Mouse (Mus musculus) retina, embryonic 14.5 days (tissue): Measurements from ENCODE around the gene Cbr3.

Experiments used
- DNase-seq: peaks from one replicate; pipeline ENCODE4 v3.0.0-alpha.2; 2015; ENCODE audit warnings: low spot score

The Cbr3 gene

DNA sequence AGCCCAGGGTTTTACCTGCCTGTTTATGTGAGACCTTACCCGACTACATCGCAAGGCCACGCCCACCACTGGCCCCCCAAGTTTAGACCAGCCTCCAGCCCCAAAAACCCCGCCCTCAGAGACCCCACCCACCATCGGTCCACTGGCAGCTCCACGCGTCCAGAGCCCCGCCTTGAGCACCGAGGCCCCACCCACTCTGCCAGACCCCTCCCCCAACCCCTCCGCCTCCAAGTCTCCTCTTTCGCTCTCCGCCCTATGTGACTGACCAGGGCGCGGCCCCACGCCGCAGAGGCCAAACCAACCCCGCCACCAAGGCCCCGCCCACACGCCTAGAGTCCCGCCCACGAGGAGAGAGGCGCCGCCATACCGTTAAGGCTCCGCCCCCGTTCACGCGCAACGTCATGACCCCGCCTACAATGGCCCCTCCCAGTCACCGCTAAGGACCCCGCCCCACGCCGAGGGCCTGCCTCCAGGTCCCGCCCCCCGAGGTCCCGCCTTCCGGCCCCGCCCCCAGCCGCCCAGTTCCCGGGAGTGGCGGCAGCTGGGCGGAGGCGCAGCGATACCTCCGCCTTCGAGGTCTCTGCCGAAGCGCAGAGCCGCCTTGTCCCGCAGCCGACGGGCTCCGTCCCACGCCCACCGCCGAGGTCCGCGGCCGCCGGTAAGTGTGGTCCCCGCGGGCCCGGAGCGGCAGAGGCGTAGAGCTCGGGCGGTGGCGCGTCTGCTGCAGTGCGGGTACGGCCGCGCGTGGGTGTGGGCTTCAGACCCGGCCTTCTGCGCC is 28.6 kb downstream of the Cbr3 start, which contains the start of gene Dop1b:
Dop1b (plus strand) TSS at position 494 of the 778 bp plus-strand sequence.
- DNase-seq: peak; percentile 100

DNA sequence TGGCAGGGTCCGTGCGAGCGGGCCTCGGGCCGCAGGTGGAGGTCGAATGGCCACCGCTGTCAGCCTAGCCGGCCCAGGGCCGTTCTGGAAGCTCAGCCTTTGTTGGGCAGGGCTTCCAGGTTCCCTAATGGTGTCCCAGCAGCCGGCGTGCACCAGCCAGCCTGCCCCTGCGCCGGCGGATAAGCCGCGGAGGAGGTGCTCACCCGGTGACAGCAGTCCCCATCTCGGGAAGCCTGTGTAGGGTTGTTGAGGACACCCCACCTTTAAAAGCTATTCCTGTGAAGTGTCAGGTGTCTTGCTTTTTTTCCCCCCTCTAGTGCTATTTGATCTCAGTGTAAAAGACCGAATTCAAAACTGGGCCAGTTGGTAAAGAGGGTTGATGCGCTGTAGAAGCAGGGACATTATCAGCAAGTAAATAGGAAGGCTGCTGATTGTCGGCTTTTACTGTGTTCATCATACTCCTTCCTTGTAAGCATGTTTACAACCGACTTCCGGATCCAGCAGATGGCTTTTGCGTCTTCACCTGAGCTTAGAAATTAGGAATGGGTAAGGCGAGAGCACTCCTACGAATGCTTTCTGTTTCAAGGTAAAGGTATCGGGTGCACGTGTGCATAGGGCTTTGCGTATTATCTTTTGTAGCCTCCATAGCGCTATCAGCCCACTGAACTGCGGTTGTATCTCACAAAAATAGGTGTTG is 29.3 kb downstream of the Cbr3 start:
- DNase-seq: no peak

DNA sequence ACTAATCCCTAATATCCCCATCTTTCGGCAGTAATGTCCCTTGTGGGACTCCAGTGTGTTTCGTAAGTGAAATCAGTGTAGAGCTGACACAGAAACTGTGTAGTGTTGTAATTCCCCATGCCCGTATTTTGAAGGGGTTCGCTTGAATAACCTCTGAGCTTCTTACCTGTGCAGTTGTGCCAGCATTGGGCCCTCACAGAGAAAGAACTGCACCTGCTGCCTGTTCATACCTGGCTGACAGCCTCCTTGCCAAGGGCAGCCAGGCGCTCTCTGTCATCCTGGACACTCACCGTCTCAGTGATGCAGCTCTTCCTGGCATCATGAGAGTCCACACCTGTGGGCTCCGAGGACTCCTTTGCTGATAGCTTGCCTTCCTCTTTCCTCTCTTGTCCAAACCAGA is 30.0 kb downstream of the Cbr3 start:
- DNase-seq: no peak

DNA sequence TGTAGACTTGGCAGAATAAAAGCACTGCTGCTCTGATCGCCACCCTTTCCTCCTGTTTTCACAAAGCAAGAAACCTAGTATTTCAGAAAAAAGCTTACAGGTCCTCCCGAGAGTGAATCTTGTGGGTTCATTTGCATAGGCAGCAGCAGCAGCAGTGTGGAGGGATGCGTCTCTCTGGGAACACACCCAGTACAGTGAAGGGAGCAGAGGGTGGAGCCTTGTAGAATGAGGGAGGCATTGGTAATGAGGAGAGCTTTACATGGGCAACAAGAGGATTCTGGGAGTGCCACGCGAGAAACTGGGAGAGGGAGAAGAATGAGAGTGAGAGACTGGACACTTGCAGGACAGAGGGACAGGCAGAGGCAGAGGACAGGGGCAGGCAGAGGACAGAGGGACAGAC is 31.4 kb downstream of the Cbr3 start:
- DNase-seq: no peak

DNA sequence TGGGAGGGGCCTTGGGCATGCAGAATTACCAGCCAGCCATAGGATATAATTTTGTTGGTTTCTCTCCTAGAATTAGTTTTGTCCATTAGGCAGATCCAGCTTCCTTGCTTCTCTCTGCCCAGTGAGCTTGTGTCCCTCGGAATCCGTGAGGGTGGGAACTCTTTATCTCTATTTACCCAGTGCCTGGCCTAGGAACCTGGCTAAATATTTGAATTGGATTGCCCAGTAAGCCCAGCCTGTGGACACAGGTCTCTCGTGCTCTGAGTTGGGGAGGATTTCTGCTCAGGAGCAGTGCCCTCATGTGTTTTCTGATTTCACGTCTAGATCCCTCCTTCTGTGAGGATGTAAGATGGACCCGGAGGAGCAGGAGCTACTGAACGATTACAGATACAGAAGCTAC is 32.8 kb downstream of the Cbr3 start:
- no peak for DNase-seq

DNA sequence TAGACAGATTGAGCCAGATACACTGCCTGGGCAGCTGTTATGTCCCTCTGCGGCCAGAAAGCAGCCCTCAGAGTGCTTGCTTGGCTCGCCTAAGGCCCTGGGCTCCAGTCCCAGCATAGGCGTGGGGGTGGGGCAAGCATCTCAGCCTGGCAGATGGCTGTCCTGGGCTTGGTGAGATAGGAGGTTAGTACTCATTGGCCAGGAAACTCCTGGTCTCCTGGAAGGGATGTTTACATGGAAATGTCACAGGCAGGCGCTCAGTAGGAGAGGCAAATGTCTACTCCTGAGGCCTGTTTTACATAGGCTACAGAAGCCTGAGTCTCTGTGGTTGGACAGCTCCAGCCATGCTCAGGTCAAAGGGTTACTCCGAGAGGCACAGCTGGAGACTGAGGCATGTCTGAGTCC is 34.3 kb downstream of the Cbr3 start:
- DNase-seq: peak; percentile 66

DNA sequence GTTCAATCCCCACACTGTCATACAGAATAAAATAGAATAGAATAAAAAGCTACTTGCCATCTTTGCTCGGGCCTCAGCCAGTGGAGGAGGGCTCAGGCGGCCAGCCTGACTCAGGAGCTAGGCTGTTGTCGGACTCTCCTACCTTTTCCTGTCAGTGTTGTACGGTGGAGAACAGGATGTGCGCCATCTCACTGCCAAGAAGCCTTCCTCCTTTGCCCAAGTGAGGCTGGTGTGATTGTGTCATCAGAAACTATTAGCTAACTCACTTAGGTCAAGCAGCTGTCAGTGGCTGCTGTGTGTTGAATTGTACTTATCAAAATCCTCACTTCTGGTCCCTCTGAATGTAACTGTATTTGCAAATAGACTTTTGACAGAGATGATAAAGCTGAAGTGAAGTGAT is 38.8 kb downstream of the Cbr3 start:
- DNase-seq: no peak

DNA sequence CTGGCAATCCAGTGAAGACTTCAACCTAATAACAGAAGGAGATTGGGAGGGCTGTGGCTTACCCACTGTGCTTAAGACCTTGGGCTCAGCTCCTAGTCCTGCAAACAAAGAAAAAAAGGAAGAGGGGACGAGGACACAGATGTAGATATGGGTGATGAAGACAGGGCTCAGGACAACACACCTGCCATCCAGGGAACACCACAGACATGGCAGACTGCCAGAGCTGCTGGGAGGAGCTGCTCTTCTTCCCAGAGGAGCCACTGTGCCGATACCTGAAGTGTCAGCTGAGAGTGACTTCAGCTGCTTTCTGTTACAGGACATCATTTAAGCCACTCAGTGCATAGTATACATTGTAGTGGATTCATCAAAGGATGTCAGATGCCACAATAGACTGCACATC is 39.5 kb downstream of the Cbr3 start:
- no peak for DNase-seq

DNA sequence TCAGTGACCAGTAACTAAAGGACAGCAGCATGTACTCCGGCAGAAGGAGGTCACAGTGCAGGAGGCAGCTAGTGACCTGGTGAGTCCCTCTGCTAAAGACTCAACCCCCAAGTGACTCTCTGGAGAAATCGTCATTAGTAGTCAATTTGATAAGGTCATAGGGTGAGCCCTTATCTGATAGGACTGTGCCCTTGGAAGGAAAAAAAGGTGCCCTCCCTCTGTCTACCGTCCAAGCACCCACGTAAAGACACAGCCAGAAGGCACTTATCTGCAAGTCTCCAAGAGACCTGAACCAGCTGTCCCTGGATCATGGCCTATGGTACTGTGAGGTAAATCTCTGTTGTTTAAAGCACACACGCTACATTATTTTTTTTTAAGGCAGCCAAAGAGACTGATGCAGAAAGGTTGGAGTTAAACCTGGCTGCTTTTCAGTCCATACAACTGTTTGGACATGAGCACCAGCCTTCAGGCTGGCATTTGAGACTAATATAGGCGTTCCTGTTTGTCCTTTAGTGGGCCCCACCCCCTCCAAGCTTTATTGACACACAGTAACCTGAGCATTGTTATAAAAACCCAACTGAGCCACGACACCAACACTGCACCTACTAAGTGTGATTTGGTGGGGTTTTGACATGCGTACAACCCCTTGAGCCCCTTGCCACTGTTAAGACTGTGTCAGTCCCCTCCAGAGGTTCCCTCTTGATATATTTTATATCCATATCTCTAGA is 42.6 kb downstream of the Cbr3 start:
- DNase-seq: no peak

DNA sequence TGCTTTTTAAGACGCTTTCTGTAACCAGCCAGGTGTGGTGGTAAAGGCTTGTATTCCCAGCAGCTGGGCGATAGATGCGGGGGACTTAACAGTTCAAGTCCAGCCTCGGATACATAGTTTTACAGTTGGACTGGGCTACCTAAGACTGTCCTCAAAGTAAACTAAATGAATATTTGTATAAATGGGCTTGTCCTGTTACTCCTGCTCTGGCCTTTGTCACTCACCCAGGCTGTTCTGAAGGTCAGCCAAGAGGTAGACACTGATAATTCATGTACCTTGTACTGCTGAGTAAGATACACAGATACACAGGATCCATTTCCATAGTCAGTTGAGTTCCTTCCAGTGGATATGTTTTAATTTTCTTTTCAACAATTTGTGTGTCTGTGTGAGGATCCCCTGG is 43.2 kb downstream of the Cbr3 start:
- DNase-seq: no peak

DNA sequence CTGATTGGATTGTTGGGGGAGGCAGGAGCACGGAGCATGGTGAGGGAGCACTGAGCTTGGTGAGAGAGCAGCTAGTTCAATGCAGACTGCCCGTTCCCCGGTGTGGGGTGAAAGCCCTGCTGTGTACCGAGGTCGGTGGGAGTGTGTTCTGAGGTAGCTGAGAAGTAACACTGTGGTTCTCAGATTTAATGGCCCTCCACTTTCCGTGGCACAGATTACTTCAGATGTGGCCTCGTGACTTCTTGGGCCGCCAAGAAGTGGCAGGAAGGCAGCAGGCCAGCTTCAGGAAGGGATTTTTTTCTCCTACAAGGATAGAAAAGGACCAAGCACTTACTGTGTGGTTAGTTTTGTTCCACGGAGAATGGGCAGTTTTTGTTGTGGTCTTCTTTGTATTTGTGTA is 45.7 kb downstream of the Cbr3 start:
- DNase-seq: no peak

DNA sequence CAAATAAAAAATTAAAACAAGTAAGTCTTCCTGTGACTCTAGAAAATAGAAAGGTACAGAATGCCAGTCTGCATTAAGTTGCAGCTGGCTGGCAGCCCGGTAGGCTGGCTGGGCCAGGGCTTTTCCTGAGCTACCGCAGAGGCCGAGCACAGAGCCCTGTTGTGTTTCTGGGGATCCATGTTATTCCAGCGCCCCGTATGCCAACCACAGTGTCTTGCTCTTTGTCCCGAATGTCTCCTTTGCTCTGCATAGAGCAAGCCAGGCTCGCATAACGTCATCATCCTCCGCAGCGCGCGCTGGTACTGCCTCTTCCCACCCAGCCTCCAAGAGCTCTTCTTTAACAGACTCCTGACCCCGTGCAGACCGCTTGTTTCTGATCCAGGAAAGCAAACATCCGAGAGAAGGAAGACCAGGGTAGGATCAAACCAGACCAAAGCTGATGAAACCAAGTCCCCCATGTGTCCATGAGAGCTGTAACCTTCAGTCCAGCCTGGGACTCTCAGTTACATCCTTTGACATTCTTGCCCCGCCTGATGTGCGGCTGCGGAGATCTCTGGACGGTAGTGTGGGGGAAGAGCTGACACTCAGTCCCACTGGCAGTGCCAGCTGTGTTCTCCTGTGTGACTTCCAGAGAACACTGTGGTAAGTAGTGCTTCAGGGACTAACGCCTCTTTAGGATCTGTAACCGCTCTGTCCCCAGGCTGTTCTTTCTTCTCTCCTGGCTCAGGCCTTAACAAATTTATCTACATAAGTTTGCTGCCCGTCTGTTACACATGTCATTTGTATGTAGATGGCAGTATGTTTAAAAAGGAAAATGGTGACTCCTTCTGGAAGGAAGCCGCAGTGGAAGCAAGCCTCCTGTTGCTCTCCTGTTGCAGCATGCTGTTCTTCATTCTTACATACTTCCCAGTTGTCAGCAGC is 47.0 kb downstream of the Cbr3 start:
- DNase-seq: no peak

DNA sequence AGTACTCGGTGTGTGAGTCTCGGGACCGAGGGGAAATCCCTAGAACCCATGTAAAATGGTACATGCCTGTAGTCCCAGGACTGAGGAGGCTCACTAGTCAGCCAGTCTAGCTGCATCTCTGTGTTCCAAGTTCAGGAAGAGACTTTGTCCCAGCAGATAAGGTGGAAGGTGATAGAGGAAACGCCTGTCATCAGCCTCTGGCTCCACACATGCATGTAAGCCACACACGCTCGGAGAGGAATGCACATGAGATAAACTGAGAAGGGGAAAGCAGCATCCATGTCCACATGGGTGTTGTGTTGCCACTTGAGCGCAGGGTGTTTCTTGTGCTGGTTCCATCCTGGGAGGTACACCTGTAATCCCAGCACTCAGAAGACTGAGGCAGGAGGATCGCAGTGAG is 48.3 kb downstream of the Cbr3 start:
- no peak for DNase-seq

DNA sequence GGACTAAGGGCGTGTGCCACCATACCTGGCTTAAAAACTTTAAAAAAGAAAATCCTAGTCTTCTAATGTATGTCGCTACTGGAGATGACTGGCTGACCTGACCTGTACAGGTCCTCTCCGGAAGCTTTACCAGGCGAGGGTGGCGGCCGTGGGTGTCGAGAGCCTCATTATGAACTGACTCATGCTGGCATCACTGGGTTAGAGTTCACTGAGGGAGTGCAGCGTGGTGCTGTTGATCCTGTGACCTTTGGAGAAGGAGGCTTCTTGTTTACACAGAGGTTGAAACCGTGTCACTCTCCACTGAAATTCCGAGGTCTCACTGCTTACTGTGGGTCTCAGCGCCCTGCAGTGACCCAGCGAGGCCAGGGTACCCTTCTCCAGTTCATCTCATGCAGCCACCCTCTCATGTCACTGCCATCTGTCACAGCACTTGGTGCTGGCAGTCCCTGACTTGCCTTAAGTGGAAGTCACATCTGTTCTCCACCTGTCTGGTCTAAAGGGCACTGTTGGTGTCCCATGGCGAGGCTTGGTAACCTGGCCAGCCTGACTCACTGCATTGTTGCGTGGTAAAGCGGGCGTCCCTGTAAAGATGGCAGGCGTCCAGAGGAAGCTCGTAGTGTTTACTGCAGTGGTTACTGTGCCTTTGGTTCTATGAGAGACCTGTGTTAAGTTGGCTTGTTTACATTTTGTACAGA is 50.0 kb downstream of the Cbr3 start:
- DNase-seq: no peak

DNA sequence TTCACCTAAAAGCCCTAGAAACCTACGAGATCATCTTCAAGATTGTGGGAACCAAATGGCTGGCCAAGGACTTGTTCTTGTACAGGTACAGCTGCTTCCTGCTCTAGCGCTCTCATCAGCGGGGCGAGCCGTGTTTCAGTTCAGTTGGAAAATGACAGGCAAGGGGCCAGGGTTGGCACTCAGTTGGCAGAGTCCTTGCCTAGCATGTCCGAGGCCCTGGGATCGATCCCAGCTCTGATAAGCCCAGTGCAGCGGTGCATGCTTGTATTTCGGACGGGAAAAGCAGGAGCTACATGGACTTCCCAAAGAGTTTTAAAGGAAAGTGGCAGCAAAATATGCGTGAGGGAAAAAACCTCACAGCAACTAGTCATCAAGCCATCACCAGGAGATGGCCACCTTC is 56.2 kb downstream of the Cbr3 start:
- DNase-seq: no peak
